Mouse (Mus musculus) small intestine, adult 2 months (tissue): ENCODE data around the gene Spag9. TPM values are rescaled to one million over a fixed set of nuclear protein-coding genes. Genes with fewer than 3 reads are reported as not detected.

ENCODE experiments used
- H3K27ac ChIP-seq: fragments of 200-500 bp; 2 replicates; pipeline ENCODE4 v1.5.1; 2012; ENCODE audit warnings: low read depth, low read length, control low read depth, inconsistent platforms; ENCODE audit not compliant: insufficient read depth
- H3K27me3 ChIP-seq: fragments of 200-500 bp; 2 replicates; pipeline ENCODE4 v1.6.1; 2012; ENCODE audit warnings: mild to moderate bottlenecking, moderate library complexity, low read length, inconsistent platforms; ENCODE audit not compliant: control insufficient read depth, insufficient read depth
- H3K36me3 ChIP-seq: fragments of 200-500 bp; 2 replicates; pipeline ENCODE4 v1.6.1; 2012; ENCODE audit warnings: mild to moderate bottlenecking, low read length, control low read depth, inconsistent platforms; ENCODE audit not compliant: control insufficient read depth, insufficient read depth
- H3K4me1 ChIP-seq: fragments of 200-500 bp; 2 replicates; pipeline ENCODE4 v1.6.1; 2012; ENCODE audit warnings: low read length, inconsistent platforms, mixed read lengths; ENCODE audit not compliant: control insufficient read depth, insufficient read depth, insufficient read length
- H3K4me3 ChIP-seq: fragments of 200-500 bp; 2 replicates; pipeline ENCODE4 v1.5.1; 2012; ENCODE audit warnings: low read depth, mild to moderate bottlenecking, control low read depth, inconsistent platforms, low read length, moderate library complexity
- CTCF ChIP-seq: fragments of 200-500 bp; IDR thresholded peaks from 2 replicates; pipeline ENCODE4 v1.5.1; 2012; ENCODE audit warnings: low read depth, mild to moderate bottlenecking, control low read depth, inconsistent platforms, low read length, moderate library complexity, mixed read lengths; ENCODE audit not compliant: insufficient replicate concordance, insufficient read length; ENCODE audit errors: extremely low read depth
- POLR2A ChIP-seq: fragments of 200-500 bp; IDR thresholded peaks from 2 replicates; pipeline ENCODE4 v1.6.1; 2012; ENCODE audit warnings: low read depth, mild to moderate bottlenecking, control low read depth, inconsistent platforms, low read length, moderate library complexity
- WGBS: fragments of 180-500 bp; shearing (Covaris S2); methylation state at CpG from one replicate; pipeline ENCODE4 v1.1.7; 2018; 5-methylcytosine and 5-hydroxymethylcytosine counted together
- polyA plus RNA-seq: library from polyadenylated mRNA; depleted of rRNA; stranded (reverse); fragments of >200 nt; gene quantifications from 2 replicates; pipeline ENCODE4 v1.2.3, GENCODE M21; 2012

Spag9 gene
- polyA plus RNA-seq, 1 experiment, result 32.4 TPM

DNA sequence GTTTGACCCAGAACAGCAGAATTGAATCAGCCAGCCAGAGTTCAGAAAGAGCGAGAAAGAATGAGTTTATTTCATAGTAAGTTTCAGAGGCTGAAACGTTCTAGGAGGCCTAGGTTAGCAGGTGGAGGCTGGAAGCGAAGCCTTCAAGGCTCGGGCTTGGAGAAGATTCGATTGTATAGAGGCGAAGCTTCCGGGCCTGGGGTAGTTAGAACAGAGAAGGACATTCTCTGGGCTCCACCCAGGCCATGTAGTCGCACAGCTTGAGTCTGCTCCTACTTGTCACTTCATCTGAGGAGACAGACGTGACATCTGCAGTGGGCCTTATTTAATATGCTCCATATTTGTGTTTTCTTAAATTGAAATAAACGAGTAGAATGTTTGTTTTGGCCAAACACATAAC is 125.6 kb downstream of the Spag9 start:
- H3K27me3 ChIP-seq, result no peaks in the 10 kb centered on the region
- 92% methylated on average over 10 of the region's 10 CpGs for WGBS
- TF ChIP-seq CTCF (no peak), POLR2A (no peak)
- no peak overlapping the region for H3K4me3 ChIP-seq
- no peaks in the 10 kb centered on the region for H3K4me1 ChIP-seq
- no peak overlapping the region for H3K27ac ChIP-seq
- H3K36me3 ChIP-seq, result peaks cover 17% of the 10 kb centered on the region

DNA sequence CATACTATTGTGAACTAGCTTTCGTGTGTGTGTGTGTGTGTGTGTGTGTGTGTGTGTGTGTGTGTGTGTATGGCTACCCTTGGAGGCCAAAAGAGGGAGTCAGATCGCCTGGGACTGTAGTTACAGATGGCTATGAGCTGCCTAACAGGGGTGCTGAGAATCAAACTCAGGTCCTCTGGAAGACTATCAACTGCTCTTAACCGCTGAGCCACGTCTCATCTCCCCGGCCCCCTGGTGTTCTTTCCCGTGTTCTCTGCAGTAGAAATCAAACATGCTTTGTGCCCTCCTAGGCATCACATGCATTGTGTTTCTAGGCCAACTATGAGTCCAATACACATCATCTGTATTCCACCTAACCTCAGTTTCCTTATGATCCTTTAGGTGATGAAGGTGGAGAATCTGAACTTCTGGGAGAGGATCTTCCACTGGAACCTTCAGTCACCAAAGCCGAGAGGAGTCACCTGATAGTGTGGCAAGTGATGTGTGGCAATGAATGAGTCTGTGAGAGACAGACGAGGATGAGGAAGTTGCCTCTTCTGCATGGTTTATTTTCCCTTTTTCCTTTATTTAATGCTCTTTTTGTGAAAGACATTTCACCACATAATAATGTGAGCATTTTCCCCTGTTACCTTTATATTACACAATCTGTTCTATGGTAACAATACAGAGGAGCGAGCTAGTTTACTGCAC is 126.6 kb downstream of the Spag9 start:
- TF ChIP-seq POLR2A, result no peak
- no peak for TF ChIP-seq CTCF
- H3K4me1 ChIP-seq, result no peaks in the 10 kb centered on the region
- H3K4me3 ChIP-seq, result no peak overlapping the region
- H3K36me3 ChIP-seq, result peaks cover 12% of the 10 kb centered on the region
- 91% methylated on average over 9 of the region's 9 CpGs for WGBS
- H3K27ac ChIP-seq, result no peak overlapping the region
- no peaks in the 10 kb centered on the region for H3K27me3 ChIP-seq

GRCm38 (mm10) chr11:94126701-94127100 is 130.8 kb downstream of the Spag9 start:
- Histone ChIP-seq H3K27ac (no peak overlapping the region), H3K36me3 (peaks cover 7% of the 10 kb centered on the region), H3K4me3 (no peak overlapping the region), H3K4me1 (peaks cover 2% of the 10 kb centered on the region; the same call in 1 of the 2 replicates), H3K27me3 (no peaks in the 10 kb centered on the region)
- 91% methylated on average over 9 of the region's 9 CpGs for WGBS
- TF ChIP-seq CTCF, result no peak
- no peak for TF ChIP-seq POLR2A

DNA sequence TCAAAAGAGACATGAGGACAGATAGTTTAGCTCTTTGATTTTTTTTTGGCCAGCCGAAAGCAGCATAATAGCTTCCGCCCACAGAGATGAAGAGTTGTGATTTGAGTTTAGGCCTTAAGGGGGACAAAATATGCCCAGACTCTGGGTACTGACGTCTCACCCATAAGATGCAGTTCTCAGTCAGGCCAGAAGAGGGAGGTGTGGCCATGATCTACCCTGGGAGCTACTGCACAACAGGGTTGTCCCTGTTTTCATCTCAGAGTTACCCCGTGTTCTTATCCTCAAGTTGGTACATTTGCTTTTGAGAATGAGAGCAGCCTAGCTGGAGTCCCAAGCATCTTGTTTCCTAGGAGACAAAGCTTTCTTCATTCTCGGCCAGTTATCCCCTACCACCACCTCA is 132.1 kb downstream of the Spag9 start:
- peaks cover 2% of the 10 kb centered on the region; the same call in 1 of the 2 replicates for H3K4me1 ChIP-seq
- TF ChIP-seq CTCF (peak; percentile 74; the same call in 1 of the 2 replicates), POLR2A (no peak)
- no peak overlapping the region for H3K4me3 ChIP-seq
- no peak overlapping the region for H3K27ac ChIP-seq
- no peaks in the 10 kb centered on the region for H3K27me3 ChIP-seq
- WGBS, result 39% methylated on average over 5 of the region's 5 CpGs
- H3K36me3 ChIP-seq, result peaks cover 6% of the 10 kb centered on the region

GRCm38 (mm10) chr11:94128506-94128905 is 132.6 kb downstream of the Spag9 start:
- WGBS, result 90% methylated on average over 8 of the region's 8 CpGs
- no peak for TF ChIP-seq CTCF
- TF ChIP-seq POLR2A, result no peak
- H3K27ac ChIP-seq, result no peak overlapping the region

GRCm38 (mm10) chr11:94129261-94130059 is 133.6 kb downstream of the Spag9 start:
- Histone ChIP-seq H3K27me3 (no peaks in the 10 kb centered on the region), H3K4me3 (no peak overlapping the region), H3K36me3 (peaks cover 2% of the 10 kb centered on the region; the same call in 1 of the 2 replicates), H3K4me1 (peaks cover 10% of the 10 kb centered on the region), H3K27ac (no peak overlapping the region)
- TF ChIP-seq POLR2A (no peak), CTCF (peak; percentile 69; the same call in 1 of the 2 replicates)
- 66% methylated on average over 12 of the region's 12 CpGs for WGBS

More at GRCm38 (mm10) chr11:94128506-94128905, 132.6 kb downstream of the Spag9 start:
- no peaks in the 10 kb centered on the region for H3K27me3 ChIP-seq
- H3K4me1 ChIP-seq, result peaks cover 2% of the 10 kb centered on the region; the same call in 1 of the 2 replicates
- H3K36me3 ChIP-seq, result peaks cover 5% of the 10 kb centered on the region
- H3K4me3 ChIP-seq, result no peak overlapping the region
